Mouse (Mus musculus) kidney, postnatal 10 days (tissue): ENCODE data around the gene Itk.

Experiments
- DNase-seq: peaks from one replicate; pipeline ENCODE4 v3.0.0; 2021; ENCODE audit warnings: mixed read lengths

Gene Itk

GRCm38 (mm10) chr11:46305881-46306520 is 83.3 kb downstream of the Itk start:
- no peak for DNase-seq

GRCm38 (mm10) chr11:46304864-46305710 is 84.2 kb downstream of the Itk start:
- DNase-seq = no peak

- DNase-seq = no peak
These were observed 85.2 kb downstream of the Itk start for GRCm38 (mm10) chr11:46304093-46304492.

GRCm38 (mm10) chr11:46302471-46302870 is 86.8 kb downstream of the Itk start:
- DNase-seq = no peak

- DNase-seq = no peak
These were observed 87.6 kb downstream of the Itk start for GRCm38 (mm10) chr11:46301579-46302248.

GRCm38 (mm10) chr11:46299901-46300300 is 89.4 kb downstream of the Itk start:
- DNase-seq = no peak

- DNase-seq = no peak
These were observed 90.2 kb downstream of the Itk start for GRCm38 (mm10) chr11:46298889-46299785.

- DNase-seq = no peak
These were observed 94.9 kb downstream of the Itk start for GRCm38 (mm10) chr11:46294390-46294789.

GRCm38 (mm10) chr11:46293491-46293890 is 95.8 kb downstream of the Itk start:
- peak; percentile 60 for DNase-seq

GRCm38 (mm10) chr11:46290988-46291405 is 98.3 kb downstream of the Itk start:
- DNase-seq = peak; percentile 36

GRCm38 (mm10) chr11:46289561-46289960 is 99.8 kb downstream of the Itk start:
- no peak for DNase-seq

GRCm38 (mm10) chr11:46289022-46289421 is 100.3 kb downstream of the Itk start:
- DNase-seq = no peak

GRCm38 (mm10) chr11:46288091-46288490 is 101.2 kb downstream of the Itk start:
- DNase-seq = no peak

- peak; percentile 64 for DNase-seq
These were observed 102.5 kb downstream of the Itk start for GRCm38 (mm10) chr11:46286803-46287202.

- DNase-seq = no peak
These were observed 105.5 kb downstream of the Itk start for GRCm38 (mm10) chr11:46283800-46284199.

GRCm38 (mm10) chr11:46282612-46283011 is 106.7 kb downstream of the Itk start:
- DNase-seq = no peak

GRCm38 (mm10) chr11:46278709-46279108 is 110.6 kb downstream of the Itk start:
- no peak for DNase-seq

- no peak for DNase-seq
These were observed 111.2 kb downstream of the Itk start for GRCm38 (mm10) chr11:46278140-46278539.

- peak; percentile 44 for DNase-seq
These were observed 112.5 kb downstream of the Itk start for GRCm38 (mm10) chr11:46276778-46277177.

- DNase-seq = no peak
These were observed 113.1 kb downstream of the Itk start for GRCm38 (mm10) chr11:46276168-46276567.

GRCm38 (mm10) chr11:46275302-46275701 is 114.0 kb downstream of the Itk start:
- DNase-seq = peak; percentile 89
